Mouse (Mus musculus) urinary bladder, postnatal 14 days (tissue): ENCODE results near the gene Phospho1.
"Not testable (repeated sequence)": the region's sequence is repeated elsewhere in the genome, so short reads cannot be mapped to it uniquely, and the experiment has no call there.

Experiments used
- DNase-seq: peaks from one replicate; pipeline ENCODE4 v3.0.0; 2021; ENCODE audit warnings: low spot score

Phospho1 gene

GRCm38 (mm10) chr11:95860071-95860490, 35.8 kb downstream of the Phospho1 start:
- no peak for DNase-seq

- no peak for DNase-seq
Measured at GRCm38 (mm10) chr11:95861397-95861796, 37.1 kb downstream of the Phospho1 start.

DNA sequence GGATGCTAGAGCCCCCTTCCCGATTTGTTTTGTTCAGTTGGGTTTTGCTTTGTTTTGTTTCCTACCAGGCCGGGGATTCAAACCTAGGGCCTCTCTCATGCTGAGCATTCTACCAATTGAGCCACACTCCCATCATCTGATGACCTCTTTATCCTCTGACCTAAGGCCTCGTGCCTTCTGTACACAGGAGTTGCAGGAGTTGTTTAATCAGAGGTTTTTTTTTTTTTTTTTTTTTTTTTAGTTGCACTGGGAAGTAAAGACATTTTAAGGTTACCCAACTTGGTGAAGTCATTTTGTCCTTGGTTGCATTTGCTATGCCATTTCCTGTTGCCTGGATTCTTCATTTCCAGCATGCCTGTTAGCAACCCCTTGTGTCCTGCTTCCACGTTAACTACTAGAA, 45.1 kb downstream of the Phospho1 start:
- DNase-seq, result no peak

- DNase-seq, result no peak
Measured at GRCm38 (mm10) chr11:95869918-95870470, 45.7 kb downstream of the Phospho1 start.

DNA sequence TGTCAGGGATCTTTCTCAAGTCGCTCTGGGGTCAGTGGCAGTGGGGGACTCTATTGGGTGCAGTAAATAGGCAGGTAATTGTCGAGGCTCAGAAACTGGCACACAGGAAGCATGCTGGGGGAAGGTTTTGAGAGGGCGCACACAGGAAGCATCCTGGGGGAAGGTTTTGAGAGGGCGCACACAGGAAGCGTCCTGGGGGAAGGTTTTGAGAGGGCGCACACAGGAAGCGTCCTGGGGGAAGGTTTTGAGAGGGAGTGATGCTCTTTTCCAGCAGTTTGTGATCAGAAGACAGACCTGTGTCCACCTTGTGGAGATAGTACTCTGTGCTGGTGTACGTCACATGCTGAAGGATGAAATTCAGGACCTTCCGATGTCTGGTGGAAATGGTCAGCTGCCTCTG, 51.5 kb downstream of the Phospho1 start:
- no peak for DNase-seq

- DNase-seq, result peak; percentile 64
Measured at GRCm38 (mm10) chr11:95876296-95876695, 52.0 kb downstream of the Phospho1 start.

GRCm38 (mm10) chr11:95879861-95880260, 55.6 kb downstream of the Phospho1 start:
- DNase-seq, result not testable (repeated sequence)
